Mouse (Mus musculus): Measurements from ENCODE around the gene Hist1h4c.
A peak's percentile ranks its signal among the peaks of the same experiment; 100 is the strongest.
"Not testable (repeated sequence)": the region's sequence is repeated elsewhere in the genome, so short reads cannot be mapped to it uniquely, and the experiment has no call there.

The Hist1h4c gene

DNA sequence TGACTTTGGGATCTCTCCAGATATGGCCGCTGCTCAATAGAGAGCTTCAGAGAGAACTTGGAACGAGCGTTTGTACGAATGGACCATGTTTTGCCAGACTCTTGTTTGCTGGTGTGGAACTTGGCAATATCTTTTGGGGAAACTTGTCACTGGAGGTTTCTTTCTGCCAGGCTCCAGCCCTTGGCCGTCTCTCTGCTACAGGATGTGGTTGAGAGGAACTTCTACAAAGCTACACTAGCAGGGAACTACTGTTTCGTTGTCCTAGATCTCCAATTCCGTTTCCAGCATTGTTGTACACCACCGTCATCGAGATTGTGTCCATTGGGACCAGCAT is 30.9 kb upstream of the Hist1h4c start:
- DNase-seq (ENCODE audit: low read depth, low spot score), result no peak

GRCm38 (mm10) chr13:23728472-23729191 is 30.4 kb upstream of the Hist1h4c start:
- no peak for DNase-seq (ENCODE audit: low read depth, low spot score)

- no peak for DNase-seq (ENCODE audit: low read depth, low spot score)
These were observed 27.0 kb upstream of the Hist1h4c start for GRCm38 (mm10) chr13:23725213-23725612.

DNA sequence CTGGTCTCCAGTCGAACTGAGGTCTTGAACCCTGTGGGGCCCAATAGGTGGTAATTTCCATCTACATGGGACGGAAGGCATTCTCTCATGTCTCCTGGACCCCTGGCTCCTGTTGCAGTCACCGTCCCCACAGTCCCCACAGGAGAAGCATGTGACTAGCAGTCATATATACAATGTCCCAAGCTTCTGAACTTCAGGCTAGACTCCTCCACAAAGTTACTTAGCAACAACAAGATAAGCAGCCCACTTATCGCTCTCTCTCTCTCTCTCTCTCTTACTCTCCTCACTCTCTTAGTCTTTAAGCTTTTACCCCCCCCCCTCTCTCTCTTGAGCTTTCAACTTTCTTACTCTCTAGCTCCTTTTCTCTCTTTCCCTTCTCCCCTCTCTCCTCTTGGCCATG is 26.0 kb upstream of the Hist1h4c start:
- DNase-seq (ENCODE audit: low read depth, low spot score), result no peak

DNA sequence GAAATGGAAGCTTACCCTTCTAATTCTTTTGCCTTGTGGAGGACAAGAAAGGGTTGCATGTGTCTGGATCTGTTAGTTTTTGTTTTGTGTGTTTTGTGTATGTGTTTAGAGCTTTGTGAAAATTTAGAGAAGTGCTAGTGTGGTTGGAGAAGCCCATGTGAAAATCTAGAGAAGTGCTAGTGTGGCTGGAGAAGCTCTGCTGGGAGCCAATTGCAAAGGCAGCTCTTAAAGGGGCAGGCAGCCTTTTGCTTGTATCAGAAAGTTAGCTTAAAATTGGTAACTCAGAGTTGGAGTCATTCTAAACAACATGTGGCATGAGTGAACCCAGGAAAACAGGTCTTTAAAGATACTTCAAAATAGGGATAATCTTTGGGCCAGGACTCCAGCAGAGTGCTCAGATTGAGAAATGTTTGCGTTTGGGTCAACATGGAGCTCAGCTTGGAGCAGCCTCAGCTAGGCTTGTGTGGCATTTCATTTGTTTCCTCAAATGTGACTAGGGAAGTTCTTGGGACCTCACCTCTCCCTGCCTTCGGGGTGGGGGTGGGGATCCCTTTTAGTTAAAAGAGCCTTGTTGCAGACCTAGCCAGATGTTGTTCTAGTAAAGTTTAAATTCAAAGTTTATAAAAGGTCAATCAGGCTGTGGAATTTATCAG is 19.5 kb upstream of the Hist1h4c start:
- not testable (repeated sequence) for DNase-seq (ENCODE audit: low read depth, low spot score)

DNA sequence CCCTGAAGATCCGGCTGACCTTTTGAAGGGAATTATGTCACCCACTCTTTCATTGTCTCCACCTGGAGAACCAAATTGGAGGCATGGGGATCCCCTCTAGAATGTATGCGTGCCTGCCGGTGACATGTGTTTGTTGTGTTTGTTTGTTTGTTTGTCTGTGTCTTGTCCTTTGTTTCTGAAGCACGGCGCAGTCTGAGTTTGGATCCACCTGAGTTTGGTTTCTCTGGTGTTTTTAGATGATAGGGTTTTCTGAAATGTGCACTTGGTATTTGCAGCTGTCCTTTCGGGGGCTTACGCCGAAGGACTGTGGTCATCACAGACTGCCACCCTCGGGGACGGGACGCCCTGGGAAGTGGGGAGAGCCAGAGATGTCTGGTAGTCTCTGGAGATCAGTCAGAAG is 18.9 kb upstream of the Hist1h4c start:
- DNase-seq (ENCODE audit: low read depth, low spot score), result no peak

DNA sequence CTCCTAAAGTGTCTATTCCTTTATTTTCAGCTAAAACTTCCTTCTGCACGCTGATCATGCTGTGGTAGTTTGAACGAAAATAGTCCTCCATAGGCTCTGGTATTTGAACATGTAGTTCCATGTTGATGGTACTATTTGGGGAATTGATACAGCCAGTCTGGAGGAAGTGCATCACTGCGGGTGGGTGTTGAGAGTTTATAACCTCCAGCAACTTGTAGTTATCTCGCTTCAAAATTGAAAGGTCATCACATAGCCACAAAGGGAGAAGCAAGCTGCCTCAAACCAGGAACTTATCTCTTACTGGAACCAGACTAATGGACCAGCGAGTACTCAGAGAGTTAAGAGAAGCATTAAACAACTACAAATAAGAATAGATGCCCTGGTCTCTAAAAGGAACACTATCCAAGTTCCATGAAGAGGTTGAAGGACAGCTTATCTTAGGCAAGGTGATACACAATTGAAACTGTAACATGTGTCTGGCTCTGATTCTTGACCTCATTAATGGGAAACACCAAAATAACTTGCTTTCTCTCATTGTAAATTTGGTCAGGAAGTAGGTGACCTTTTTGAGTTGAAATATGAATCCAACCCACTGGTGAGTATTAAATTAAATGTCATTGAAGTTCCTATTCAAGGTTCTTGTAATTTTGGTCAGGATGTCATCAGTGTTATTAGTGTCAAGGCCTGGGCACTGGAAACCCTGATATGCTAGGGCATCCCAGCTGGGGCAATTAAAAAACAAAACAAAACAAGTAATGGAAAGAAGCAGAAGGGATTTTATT is 18.2 kb upstream of the Hist1h4c start:
- DNase-seq (ENCODE audit: low read depth, low spot score), result no peak

- DNase-seq (ENCODE audit: low read depth, low spot score), result peak; percentile 57
These were observed 12.3 kb upstream of the Hist1h4c start, which contains the start of gene Hfe for GRCm38 (mm10) chr13:23710374-23711089. Hfe (minus strand) TSS chr13:23710854.

DNA sequence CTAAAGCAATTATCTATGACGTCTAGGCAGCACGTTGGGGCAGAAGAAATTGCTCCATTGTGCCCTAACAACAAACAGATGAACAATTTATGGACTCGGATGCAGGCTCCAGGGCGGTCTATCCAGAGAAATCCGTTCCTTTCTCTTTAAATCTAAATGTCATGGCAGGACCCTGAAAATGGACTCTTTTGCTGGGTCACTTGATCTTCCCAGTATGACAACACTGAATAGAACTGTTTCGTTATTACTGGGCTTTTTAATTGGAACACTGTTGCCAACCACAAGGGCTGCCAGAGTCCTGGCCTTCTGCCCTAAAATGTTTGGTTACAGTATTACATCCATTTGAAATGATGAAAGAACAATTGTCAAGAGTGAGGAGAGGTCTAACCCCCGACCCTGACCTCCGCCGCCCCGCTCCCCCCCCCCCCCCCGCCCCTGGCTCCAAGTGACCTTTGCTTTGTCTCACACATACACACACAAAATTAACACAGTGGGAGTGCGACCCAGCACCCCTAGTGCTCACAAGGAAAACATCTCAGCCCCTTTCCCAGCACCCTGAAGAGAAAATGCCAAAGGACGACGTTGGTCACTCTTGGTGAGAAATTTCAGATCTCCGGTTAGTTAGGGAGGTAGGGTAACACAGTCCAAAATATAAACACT is 11.6 kb upstream of the Hist1h4c start:
- no peak for DNase-seq (ENCODE audit: low read depth, low spot score)

GRCm38 (mm10) chr13:23708654-23709053 is 10.4 kb upstream of the Hist1h4c start:
- DNase-seq (ENCODE audit: low read depth, low spot score), result no peak

DNA sequence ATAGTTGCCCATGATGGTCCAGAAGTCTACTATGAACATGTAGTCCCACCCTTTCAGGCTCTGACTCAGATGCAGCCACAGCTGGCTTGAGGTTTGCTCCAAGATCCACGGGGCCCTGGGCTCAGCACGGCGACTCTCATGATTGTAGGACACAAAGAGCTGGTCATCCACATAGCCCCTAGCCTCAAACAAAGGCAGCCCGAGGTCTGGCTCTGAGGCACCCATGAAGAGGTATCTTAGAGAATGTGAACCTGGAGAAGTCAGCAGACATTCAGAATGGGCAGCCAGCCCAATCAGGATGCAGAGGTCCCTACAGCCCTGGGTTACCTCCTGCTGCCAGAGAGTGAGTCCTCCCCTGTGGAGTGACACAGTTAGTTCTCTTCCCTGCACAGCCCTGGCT is 9.8 kb upstream of the Hist1h4c start:
- DNase-seq (ENCODE audit: low read depth, low spot score), result no peak

GRCm38 (mm10) chr13:23706771-23707170 is 8.5 kb upstream of the Hist1h4c start:
- no peak for DNase-seq (ENCODE audit: low read depth, low spot score)

- DNase-seq (ENCODE audit: low read depth, low spot score), result no peak
These were observed 7.6 kb upstream of the Hist1h4c start for GRCm38 (mm10) chr13:23705751-23706356.

GRCm38 (mm10) chr13:23702801-23703200 is 4.5 kb upstream of the Hist1h4c start:
- DNase-seq (ENCODE audit: low read depth, low spot score), result not testable (repeated sequence)

GRCm38 (mm10) chr13:23702220-23702619 is 4.0 kb upstream of the Hist1h4c start:
- no peak for DNase-seq (ENCODE audit: low read depth, low spot score)

DNA sequence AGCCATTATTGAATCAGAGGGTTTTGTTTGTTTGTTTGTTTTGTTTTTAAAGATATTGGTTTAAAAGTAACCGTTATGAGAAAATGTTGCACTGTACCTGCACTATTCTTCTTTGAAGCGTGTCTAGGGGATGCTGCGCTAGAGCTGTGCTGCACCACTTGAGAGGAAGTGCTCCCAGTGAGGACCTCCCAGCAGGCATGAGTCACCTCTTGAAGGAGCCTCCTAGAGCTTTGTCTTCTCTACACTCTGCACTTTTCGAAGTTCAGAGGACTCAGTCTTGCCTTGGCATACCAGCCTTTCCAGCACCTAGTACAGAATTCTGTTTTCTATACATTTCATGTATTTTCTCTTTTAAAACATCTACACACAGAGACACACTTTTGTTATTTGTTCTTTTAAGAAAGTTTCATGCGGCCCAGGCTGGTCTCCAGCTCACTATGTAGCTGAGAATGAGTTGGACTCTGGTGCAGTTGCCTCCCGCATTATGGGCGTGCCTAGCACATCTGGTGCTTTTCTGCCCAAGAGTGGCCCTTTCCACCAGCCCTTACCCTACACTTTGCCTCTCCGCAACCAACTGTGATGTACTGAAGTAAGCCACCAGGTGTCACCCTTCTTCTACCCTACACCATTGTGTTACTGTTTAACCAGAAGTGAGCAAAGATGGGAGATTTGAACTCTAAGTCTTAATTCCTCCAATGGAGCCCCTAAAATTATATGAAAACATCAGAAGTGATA is 2.7 kb upstream of the Hist1h4c start:
- peak; percentile 86 for DNase-seq (ENCODE audit: low read depth, low spot score)

GRCm38 (mm10) chr13:23699767-23700166 is 1.5 kb upstream of the Hist1h4c start:
- no peak for DNase-seq (ENCODE audit: low read depth, low spot score)

- no peak for DNase-seq (ENCODE audit: low read depth, low spot score)
These were observed 742 bp upstream of the Hist1h4c start for GRCm38 (mm10) chr13:23698996-23699395.

DNA sequence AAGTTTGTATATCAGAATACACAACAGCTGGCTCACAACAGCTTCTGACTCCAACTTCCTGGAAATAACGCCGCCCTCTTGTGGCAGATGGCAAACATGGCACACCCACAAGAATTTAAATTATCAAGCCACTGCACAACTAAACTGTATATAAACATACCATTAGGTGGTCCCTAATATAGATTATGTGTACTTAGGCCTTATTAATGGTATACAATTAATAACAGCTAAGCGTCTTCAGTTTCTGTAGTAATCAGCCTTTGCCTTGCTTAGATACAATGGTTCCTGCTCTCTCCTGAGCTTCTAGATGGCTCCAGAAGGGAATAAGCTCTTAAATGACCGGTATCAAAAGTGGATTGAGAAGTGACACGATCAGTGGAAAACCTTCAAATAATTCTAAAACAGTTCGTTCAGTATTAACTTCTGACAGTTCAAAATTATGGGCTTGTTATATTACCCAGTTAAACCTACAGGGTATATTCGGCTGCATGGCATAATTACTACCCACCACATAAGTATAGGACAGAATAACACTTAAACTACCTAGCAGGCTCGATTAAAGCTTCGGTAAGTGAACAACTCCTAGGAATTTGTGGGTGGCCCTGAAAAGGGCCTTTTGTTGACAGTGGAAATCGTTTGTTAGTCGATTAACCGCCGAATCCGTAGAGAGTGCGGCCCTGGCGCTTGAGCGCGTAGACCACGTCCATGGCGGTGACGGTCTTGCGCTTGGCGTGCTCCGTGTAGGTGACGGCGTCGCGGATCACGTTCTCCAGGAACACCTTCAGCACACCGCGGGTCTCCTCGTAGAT is 559 bp downstream of the Hist1h4c start:
- peak; percentile 82 for DNase-seq (ENCODE audit: low read depth, low spot score)
